Mouse (Mus musculus) kidney, postnatal 0 days (tissue): ENCODE results near the gene Hoxc9. TPM values are rescaled to one million over a fixed set of nuclear protein-coding genes. Genes with fewer than 3 reads are reported as not detected.

ENCODE experiments used
- ATAC-seq: fragments of 200-750 bp; cut with Nextera tagmentation; replicated peaks from 2 replicates; pipeline ENCODE4 v1.8.0; 2017; ENCODE audit warnings: low read depth, moderate number of reproducible peaks, moderate TSS enrichment, moderate library complexity; ENCODE audit not compliant: low FRiP score
- DNase-seq: peaks from one replicate; pipeline ENCODE4 v3.0.0-alpha.2; 2016; ENCODE audit warnings: low spot score
- H3K27ac ChIP-seq: fragments of 300-500 bp; sonication (generic); 2 replicates; pipeline ENCODE4 v1.5.1; 2014; ENCODE audit warnings: mild to moderate bottlenecking
- H3K27me3 ChIP-seq: fragments of 300-500 bp; sonication (generic); 2 replicates; pipeline ENCODE4 v1.6.1; 2014; ENCODE audit warnings: low read length, mixed read lengths; ENCODE audit not compliant: insufficient read depth
- H3K36me3 ChIP-seq: fragments of 300-500 bp; sonication (generic); 2 replicates; pipeline ENCODE4 v1.6.1; 2014; ENCODE audit warnings: low read length, mixed read lengths; ENCODE audit not compliant: insufficient read depth
- H3K4me1 ChIP-seq: fragments of 300-500 bp; sonication (generic); replicated peaks from 2 replicates; pipeline ENCODE4 v1.6.1; 2014; ENCODE audit warnings: antibody characterized with exemption, low read length, mixed read lengths; ENCODE audit not compliant: insufficient read depth
- H3K4me2 ChIP-seq: fragments of 300-500 bp; sonication (generic); 2 replicates; pipeline ENCODE4 v1.6.1; 2014; ENCODE audit warnings: mild to moderate bottlenecking, low read length, moderate library complexity, mixed read lengths
- H3K4me3 ChIP-seq: fragments of 300-500 bp; sonication (generic); replicated peaks from 2 replicates; pipeline ENCODE4 v1.5.1; 2014; ENCODE audit warnings: low read depth, low read length
- H3K9ac ChIP-seq: fragments of 300-500 bp; sonication (generic); 2 replicates; pipeline ENCODE4 v1.6.1; 2014; ENCODE audit warnings: low read depth, low read length
- H3K9me3 ChIP-seq: fragments of 300-500 bp; sonication (generic); replicated peaks from 2 replicates; pipeline ENCODE4 v1.6.1; 2016; ENCODE audit warnings: low read length, inconsistent platforms, mixed read lengths
- CTCF ChIP-seq: IDR thresholded peaks from 2 replicates; pipeline ENCODE4 v1.5.1; 2016; ENCODE audit warnings: antibody characterized with exemption, low read depth, mild to moderate bottlenecking, moderate library complexity
- WGBS: fragments of 180-500 bp; shearing (Covaris S2); extraction: QIAGEN DNeasy Blood & Tissue Kit; methylation state at CpG from one replicate; pipeline ENCODE4 v1.1.7; 2014; 5-methylcytosine and 5-hydroxymethylcytosine counted together
- polyA plus RNA-seq: library from polyadenylated mRNA; unstranded; fragments of >200 nt; fragmentation: Nextera tagmentation; extraction: Ambion mirVana; gene quantifications from 2 replicates; pipeline ENCODE4 v1.2.1, GENCODE M21; 2015

Gene Hoxc9
- polyA plus RNA-seq, 1 experiment from 2014 or later = 12.4 TPM

GRCm38 (mm10) chr15:102980352-102980751, 4.1 kb downstream of the Hoxc9 start:
- no peak for TF ChIP-seq CTCF
- H3K4me2 ChIP-seq = peak overlapping the region; percentile 90

GRCm38 (mm10) chr15:102980912-102981311, 4.7 kb downstream of the Hoxc9 start:
- TF ChIP-seq CTCF = no peak
- Histone ChIP-seq H3K4me2 (peak overlapping the region; percentile 90), H3K9me3 (no peaks in the 10 kb centered on the region), H3K4me3 (peak overlapping the region; percentile 77), H3K27me3 (no peaks in the 10 kb centered on the region), H3K27ac (peak overlapping the region; percentile 96), H3K4me1 (peaks cover 20% of the 10 kb centered on the region), H3K36me3 (no peaks in the 10 kb centered on the region), H3K9ac (peak overlapping the region; percentile 97)
- 1% methylated on average over 14 of the region's 14 CpGs for WGBS
- DNase-seq = peak; percentile 83
- ATAC-seq = no peak

More at GRCm38 (mm10) chr15:102980352-102980751, 4.1 kb downstream of the Hoxc9 start:
- 7% methylated on average over 11 of the region's 11 CpGs for WGBS
- Histone ChIP-seq H3K4me1 (peaks cover 20% of the 10 kb centered on the region), H3K4me3 (peak overlapping the region; percentile 77), H3K9ac (peak overlapping the region; percentile 97; the same call in 1 of the 2 replicates), H3K9me3 (no peaks in the 10 kb centered on the region), H3K36me3 (no peaks in the 10 kb centered on the region), H3K27ac (peak overlapping the region; percentile 96), H3K27me3 (no peaks in the 10 kb centered on the region)
- ATAC-seq (no peak), DNase-seq (no peak)

- H3K9ac ChIP-seq = peak overlapping the region; percentile 97
- H3K27me3 ChIP-seq = no peaks in the 10 kb centered on the region
- peak overlapping the region; percentile 77 for H3K4me3 ChIP-seq
- peak overlapping the region; percentile 90 for H3K4me2 ChIP-seq
- peaks cover 20% of the 10 kb centered on the region for H3K4me1 ChIP-seq
- WGBS = under 1% methylated on average over 88 of the region's 88 CpGs
- ATAC-seq = 0 out of 2 replicates have a peak, but pooled peaks have one; percentile 9
- DNase-seq = peak; percentile 92
- peak overlapping the region; percentile 96 for H3K27ac ChIP-seq
- H3K36me3 ChIP-seq = no peaks in the 10 kb centered on the region
- TF ChIP-seq CTCF = no peak
- H3K9me3 ChIP-seq = no peaks in the 10 kb centered on the region
These were observed 5.4 kb downstream of the Hoxc9 start for GRCm38 (mm10) chr15:102981379-102982288.

- Histone ChIP-seq H3K4me1 (peaks cover 12% of the 10 kb centered on the region), H3K27me3 (no peaks in the 10 kb centered on the region), H3K4me2 (peak overlapping the region; percentile 90), H3K9me3 (no peaks in the 10 kb centered on the region), H3K4me3 (peak overlapping the region; percentile 77), H3K27ac (peak overlapping the region; percentile 67), H3K36me3 (no peaks in the 10 kb centered on the region), H3K9ac (peak overlapping the region; percentile 97; the same call in 1 of the 2 replicates)
- DNase-seq (no peak), ATAC-seq (no peak)
- 14% methylated on average over 12 of the region's 12 CpGs for WGBS
- TF ChIP-seq CTCF = no peak
These were observed 7.5 kb downstream of the Hoxc9 start for GRCm38 (mm10) chr15:102983716-102984115.

- TF ChIP-seq CTCF = no peak
- H3K4me3 ChIP-seq = no peak overlapping the region
- no peaks in the 10 kb centered on the region for H3K36me3 ChIP-seq
- no peaks in the 10 kb centered on the region for H3K9me3 ChIP-seq
- H3K27ac ChIP-seq = no peak overlapping the region
- H3K27me3 ChIP-seq = no peaks in the 10 kb centered on the region
- H3K4me1 ChIP-seq = peaks cover 6% of the 10 kb centered on the region; the same call in 1 of the 2 replicates
- H3K9ac ChIP-seq = peak overlapping the region; percentile 40; the same call in 1 of the 2 replicates
- WGBS = 26% methylated on average over 10 of the region's 10 CpGs
- DNase-seq (no peak), ATAC-seq (no peak)
- H3K4me2 ChIP-seq = peak overlapping the region; percentile 90
These were observed 8.3 kb downstream of the Hoxc9 start for GRCm38 (mm10) chr15:102984521-102984920.

GRCm38 (mm10) chr15:102984925-102985324, 8.7 kb downstream of the Hoxc9 start:
- peak overlapping the region; percentile 40; the same call in 1 of the 2 replicates for H3K9ac ChIP-seq
- H3K4me3 ChIP-seq = no peak overlapping the region
- H3K27me3 ChIP-seq = no peaks in the 10 kb centered on the region
- 21% methylated on average over 3 of the region's 3 CpGs for WGBS
- no peak for ATAC-seq
- TF ChIP-seq CTCF = no peak
- H3K4me2 ChIP-seq = peak overlapping the region; percentile 90
- peaks cover 6% of the 10 kb centered on the region; the same call in 1 of the 2 replicates for H3K4me1 ChIP-seq
- no peaks in the 10 kb centered on the region for H3K9me3 ChIP-seq
- H3K27ac ChIP-seq = no peak overlapping the region
- H3K36me3 ChIP-seq = no peaks in the 10 kb centered on the region
- DNase-seq = peak; percentile 74
